Mouse (Mus musculus) kidney, postnatal 0 days (tissue): ENCODE results near the gene Aif1l. TPM values are rescaled to one million over a fixed set of nuclear protein-coding genes. Genes with fewer than 3 reads are reported as not detected.

ENCODE experiments used
- ATAC-seq: fragments of 200-750 bp; cut with Nextera tagmentation; replicated peaks from 2 replicates; pipeline ENCODE4 v1.8.0; 2017; ENCODE audit warnings: low read depth, moderate number of reproducible peaks, moderate TSS enrichment, moderate library complexity; ENCODE audit not compliant: low FRiP score
- DNase-seq: peaks from one replicate; pipeline ENCODE4 v3.0.0-alpha.2; 2016; ENCODE audit warnings: low spot score
- H3K27ac ChIP-seq: fragments of 300-500 bp; sonication (generic); 2 replicates; pipeline ENCODE4 v1.5.1; 2014; ENCODE audit warnings: mild to moderate bottlenecking
- H3K27me3 ChIP-seq: fragments of 300-500 bp; sonication (generic); 2 replicates; pipeline ENCODE4 v1.6.1; 2014; ENCODE audit warnings: low read length, mixed read lengths; ENCODE audit not compliant: insufficient read depth
- H3K36me3 ChIP-seq: fragments of 300-500 bp; sonication (generic); 2 replicates; pipeline ENCODE4 v1.6.1; 2014; ENCODE audit warnings: low read length, mixed read lengths; ENCODE audit not compliant: insufficient read depth
- H3K4me1 ChIP-seq: fragments of 300-500 bp; sonication (generic); replicated peaks from 2 replicates; pipeline ENCODE4 v1.6.1; 2014; ENCODE audit warnings: antibody characterized with exemption, low read length, mixed read lengths; ENCODE audit not compliant: insufficient read depth
- H3K4me2 ChIP-seq: fragments of 300-500 bp; sonication (generic); 2 replicates; pipeline ENCODE4 v1.6.1; 2014; ENCODE audit warnings: mild to moderate bottlenecking, low read length, moderate library complexity, mixed read lengths
- H3K4me3 ChIP-seq: fragments of 300-500 bp; sonication (generic); replicated peaks from 2 replicates; pipeline ENCODE4 v1.5.1; 2014; ENCODE audit warnings: low read depth, low read length
- H3K9ac ChIP-seq: fragments of 300-500 bp; sonication (generic); 2 replicates; pipeline ENCODE4 v1.6.1; 2014; ENCODE audit warnings: low read depth, low read length
- H3K9me3 ChIP-seq: fragments of 300-500 bp; sonication (generic); replicated peaks from 2 replicates; pipeline ENCODE4 v1.6.1; 2016; ENCODE audit warnings: low read length, inconsistent platforms, mixed read lengths
- CTCF ChIP-seq: IDR thresholded peaks from 2 replicates; pipeline ENCODE4 v1.5.1; 2016; ENCODE audit warnings: antibody characterized with exemption, low read depth, mild to moderate bottlenecking, moderate library complexity
- WGBS: fragments of 180-500 bp; shearing (Covaris S2); extraction: QIAGEN DNeasy Blood & Tissue Kit; methylation state at CpG from one replicate; pipeline ENCODE4 v1.1.7; 2014; 5-methylcytosine and 5-hydroxymethylcytosine counted together
- polyA plus RNA-seq: library from polyadenylated mRNA; unstranded; fragments of >200 nt; fragmentation: Nextera tagmentation; extraction: Ambion mirVana; gene quantifications from 2 replicates; pipeline ENCODE4 v1.2.1, GENCODE M21; 2015

Aif1l gene
- polyA plus RNA-seq, 1 experiment from 2014 or later = 129 TPM

DNA sequence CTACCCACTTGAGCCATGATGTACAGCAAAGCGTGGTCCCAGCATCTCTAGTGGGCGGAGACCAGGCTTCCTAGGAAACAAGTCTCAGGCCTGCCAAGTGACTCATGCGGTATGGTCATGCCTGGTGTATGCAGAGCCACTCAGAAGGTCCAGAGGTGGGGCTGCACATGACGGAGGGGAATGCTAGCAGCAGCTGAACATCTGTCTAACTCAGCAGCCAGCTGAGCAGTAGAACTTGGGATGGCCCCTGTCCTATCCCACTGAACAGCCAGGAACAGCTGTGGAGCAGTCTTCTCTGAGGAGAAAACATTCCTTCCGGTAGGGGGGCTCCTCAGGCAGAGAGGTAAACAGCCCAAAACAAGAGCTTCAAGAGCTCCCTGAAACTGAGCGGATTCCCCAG lies 1.5 kb upstream of the Aif1l start:
- WGBS = 63% methylated on average over 6 of the region's 6 CpGs
- no peak for ATAC-seq
- no peak for TF ChIP-seq CTCF
- Histone ChIP-seq H3K27ac (no peak overlapping the region), H3K9me3 (no peaks in the 10 kb centered on the region), H3K4me2 (no peak overlapping the region), H3K4me3 (no peak overlapping the region), H3K4me1 (peaks cover 8% of the 10 kb centered on the region), H3K9ac (no peak overlapping the region), H3K36me3 (no peaks in the 10 kb centered on the region), H3K27me3 (no peaks in the 10 kb centered on the region)
- DNase-seq = no peak

GRCm38 (mm10) chr2:31948801-31949200 lies 1.1 kb upstream of the Aif1l start:
- H3K27ac ChIP-seq = no peak overlapping the region
- no peaks in the 10 kb centered on the region for H3K9me3 ChIP-seq
- WGBS = 58% methylated on average over 6 of the region's 6 CpGs

DNA sequence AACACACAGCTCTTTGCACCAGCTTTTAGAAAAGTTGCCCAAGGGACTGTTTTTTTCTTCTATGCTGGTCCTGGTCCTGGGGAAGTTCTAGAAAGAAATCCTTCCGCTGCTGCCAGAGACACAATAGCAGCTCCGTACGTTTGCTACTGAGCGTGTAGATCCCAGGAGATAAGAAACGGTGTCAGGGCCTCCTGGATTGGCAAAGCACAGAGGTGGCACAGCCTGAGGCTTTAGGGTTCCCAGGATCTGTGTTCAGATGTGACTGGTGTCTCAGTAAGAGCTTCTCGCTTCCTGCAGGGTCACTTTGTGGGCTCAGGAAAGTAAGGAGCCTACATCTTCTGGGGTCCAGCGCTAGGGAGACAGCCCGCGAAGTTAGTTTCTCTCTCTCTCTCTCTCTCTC lies 1.0 kb downstream of the Aif1l start:
- peak overlapping the region; percentile 77 for H3K27ac ChIP-seq
- ATAC-seq = no peak
- WGBS = 29% methylated on average over 9 of the region's 9 CpGs
- H3K4me1 ChIP-seq = peaks cover 17% of the 10 kb centered on the region
- H3K9me3 ChIP-seq = no peaks in the 10 kb centered on the region
- DNase-seq = no peak
- H3K4me2 ChIP-seq = peak overlapping the region; percentile 96
- H3K27me3 ChIP-seq = no peaks in the 10 kb centered on the region
- peak overlapping the region; percentile 85 for H3K9ac ChIP-seq
- peak overlapping the region; percentile 80 for H3K4me3 ChIP-seq
- H3K36me3 ChIP-seq = no peaks in the 10 kb centered on the region
- no peak for TF ChIP-seq CTCF

More at GRCm38 (mm10) chr2:31948801-31949200, 1.1 kb upstream of the Aif1l start:
- Histone ChIP-seq H3K9ac (no peak overlapping the region), H3K27me3 (no peaks in the 10 kb centered on the region), H3K36me3 (no peaks in the 10 kb centered on the region), H3K4me3 (no peak overlapping the region), H3K4me1 (peaks cover 8% of the 10 kb centered on the region), H3K4me2 (no peak overlapping the region)
- ATAC-seq (no peak), DNase-seq (no peak)
- TF ChIP-seq CTCF = no peak

DNA sequence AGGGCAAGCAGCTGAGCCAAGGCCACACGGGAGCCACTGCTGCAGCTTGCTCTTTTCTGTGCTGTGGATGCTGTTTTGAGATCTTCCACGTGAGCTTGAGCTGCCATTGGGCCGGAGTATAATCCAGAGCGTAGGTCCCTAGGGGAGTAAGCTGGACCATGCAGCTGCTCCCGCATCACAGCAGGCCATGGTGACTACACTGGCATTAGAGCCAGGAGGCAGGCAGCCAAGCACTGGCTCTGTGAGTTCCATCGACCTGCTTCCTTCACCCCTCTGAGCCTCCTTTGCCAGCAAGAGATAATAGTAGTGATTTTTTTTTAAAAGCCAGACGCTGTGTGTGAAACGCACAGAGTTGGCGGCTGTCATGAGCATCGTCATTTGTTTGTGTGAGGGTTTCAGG lies 2.3 kb downstream of the Aif1l start:
- Histone ChIP-seq H3K9ac (no peak overlapping the region), H3K4me1 (peaks cover 17% of the 10 kb centered on the region), H3K4me3 (no peak overlapping the region), H3K27me3 (no peaks in the 10 kb centered on the region), H3K36me3 (no peaks in the 10 kb centered on the region), H3K27ac (0 out of 2 replicates have a peak overlapping the region, but pooled peaks have one; percentile 25), H3K4me2 (peak overlapping the region; percentile 96; the same call in 1 of the 2 replicates), H3K9me3 (no peaks in the 10 kb centered on the region)
- WGBS = 82% methylated on average over 10 of the region's 10 CpGs
- DNase-seq = no peak
- TF ChIP-seq CTCF = no peak
- ATAC-seq = no peak

DNA sequence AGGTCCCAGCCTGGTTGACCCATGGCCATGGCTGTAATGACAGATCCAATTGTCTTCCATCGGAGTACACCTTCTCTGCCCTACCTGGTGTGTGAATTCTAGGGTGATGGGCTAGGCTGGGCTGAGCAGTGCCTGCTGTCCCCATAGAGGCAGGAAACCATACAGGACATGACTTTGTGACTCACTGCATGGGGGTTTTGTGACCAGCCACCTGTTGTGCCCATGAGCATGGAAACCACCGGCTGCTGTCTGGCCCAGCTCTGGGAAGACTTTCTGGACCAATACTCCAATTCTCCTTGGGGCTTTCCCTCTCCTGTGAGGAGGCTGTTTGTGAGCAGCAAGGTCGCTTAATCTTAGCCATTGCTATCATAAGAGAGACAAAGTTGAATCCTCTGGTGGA lies 2.8 kb downstream of the Aif1l start:
- ATAC-seq (no peak), DNase-seq (no peak)
- Histone ChIP-seq H3K9ac (no peak overlapping the region), H3K9me3 (no peaks in the 10 kb centered on the region), H3K4me2 (peak overlapping the region; percentile 15; the same call in 1 of the 2 replicates), H3K4me3 (no peak overlapping the region), H3K27me3 (no peaks in the 10 kb centered on the region), H3K36me3 (no peaks in the 10 kb centered on the region), H3K27ac (peak overlapping the region; percentile 90; the same call in 1 of the 2 replicates), H3K4me1 (peaks cover 19% of the 10 kb centered on the region)
- 78% methylated on average over 3 of the region's 3 CpGs for WGBS
- no peak for TF ChIP-seq CTCF

DNA sequence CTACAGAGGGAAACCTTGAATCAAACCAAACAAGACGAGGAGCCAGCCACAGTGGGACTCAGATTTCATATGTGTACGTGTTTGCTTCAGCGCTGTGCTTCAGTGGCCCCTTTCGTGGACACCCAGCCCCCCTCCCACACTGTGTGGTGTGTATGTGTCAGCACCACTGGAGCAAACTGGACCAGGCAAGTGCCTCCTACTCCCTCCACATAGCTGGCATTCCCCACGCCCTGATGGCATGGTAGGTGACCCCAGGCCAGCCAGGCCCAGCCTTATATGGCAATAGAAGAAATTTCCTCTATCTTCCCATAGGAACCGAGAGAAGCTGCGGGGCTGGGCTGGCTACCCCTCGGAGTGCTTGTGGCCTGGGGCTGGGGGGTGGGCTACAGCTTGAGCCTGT lies 3.7 kb downstream of the Aif1l start:
- Histone ChIP-seq H3K27me3 (no peaks in the 10 kb centered on the region), H3K4me1 (peaks cover 19% of the 10 kb centered on the region), H3K36me3 (no peaks in the 10 kb centered on the region), H3K27ac (peak overlapping the region; percentile 90), H3K4me2 (0 out of 2 replicates have a peak overlapping the region, but pooled peaks have one; percentile 6), H3K9me3 (no peaks in the 10 kb centered on the region), H3K4me3 (no peak overlapping the region), H3K9ac (0 out of 2 replicates have a peak overlapping the region, but pooled peaks have one; percentile 18)
- 54% methylated on average over 8 of the region's 8 CpGs for WGBS
- ATAC-seq (peak; percentile 74), DNase-seq (peak; percentile 60)
- no peak for TF ChIP-seq CTCF

DNA sequence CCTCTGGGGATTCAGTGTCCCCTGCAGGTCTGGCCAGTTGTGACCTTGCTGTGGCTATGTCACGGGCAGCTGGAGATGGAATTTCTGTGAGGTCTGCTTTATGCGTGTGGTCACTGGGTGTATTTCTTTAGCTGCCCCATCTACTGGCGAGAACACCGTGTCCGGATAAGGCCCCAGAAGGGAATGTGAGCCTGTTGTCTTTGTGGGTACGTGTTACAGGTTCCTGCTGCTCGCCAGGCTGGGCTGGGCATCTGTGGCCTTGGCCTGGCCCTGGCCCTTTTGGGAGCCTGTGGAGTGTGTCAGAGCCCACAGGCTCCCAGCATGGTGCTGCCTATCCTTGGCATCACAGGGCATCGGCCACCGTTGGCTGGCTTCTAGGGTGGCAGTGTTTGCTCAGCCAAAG lies 4.8 kb downstream of the Aif1l start:
- no peaks in the 10 kb centered on the region for H3K9me3 ChIP-seq
- H3K4me2 ChIP-seq = peak overlapping the region; percentile 25; the same call in 1 of the 2 replicates
- peaks cover 22% of the 10 kb centered on the region for H3K4me1 ChIP-seq
- H3K9ac ChIP-seq = 0 out of 2 replicates have a peak overlapping the region, but pooled peaks have one; percentile 18
- 47% methylated on average over 9 of the region's 9 CpGs for WGBS
- TF ChIP-seq CTCF = peak; percentile 48
- ATAC-seq = peak; percentile 37; the same call in 1 of the 2 replicates
- H3K36me3 ChIP-seq = no peaks in the 10 kb centered on the region
- peak overlapping the region; percentile 90 for H3K27ac ChIP-seq
- no peaks in the 10 kb centered on the region for H3K27me3 ChIP-seq
- no peak overlapping the region for H3K4me3 ChIP-seq
- peak; percentile 77 for DNase-seq
